Mouse (Mus musculus) hindbrain, embryonic 11.5 days (tissue): ENCODE data around the gene Trim59. TPM values are rescaled to one million over a fixed set of nuclear protein-coding genes. Genes with fewer than 3 reads are reported as not detected.

Source experiments
- ATAC-seq: fragments of 200-750 bp; cut with Nextera tagmentation; 2 replicates; pipeline ENCODE4 v1.8.0; 2017; ENCODE audit warnings: mild to moderate bottlenecking, moderate TSS enrichment, moderate library complexity; ENCODE audit not compliant: low FRiP score
- DNase-seq: peaks from one replicate; pipeline ENCODE4 v3.0.0-alpha.2; 2015; ENCODE audit warnings: low spot score
- H3K27ac ChIP-seq: fragments of 300-500 bp; sonication (generic); 2 replicates; pipeline ENCODE4 v1.5.1; 2014; ENCODE audit warnings: mild to moderate bottlenecking, low read depth, low read length
- H3K27me3 ChIP-seq: fragments of 300-500 bp; sonication (generic); 2 replicates; pipeline ENCODE4 v1.6.1; 2014; ENCODE audit warnings: mild to moderate bottlenecking, low read length, moderate library complexity, mixed read lengths; ENCODE audit not compliant: control insufficient read depth, insufficient read depth
- H3K36me3 ChIP-seq: fragments of 300-500 bp; sonication (generic); 2 replicates; pipeline ENCODE4 v1.6.1; 2014; ENCODE audit warnings: mild to moderate bottlenecking, low read length, moderate library complexity, mixed read lengths; ENCODE audit not compliant: control insufficient read depth, insufficient read depth
- H3K4me1 ChIP-seq: fragments of 300-500 bp; sonication (generic); replicated peaks from 2 replicates; pipeline ENCODE4 v1.6.1; 2014; ENCODE audit warnings: low read length, mixed read lengths; ENCODE audit not compliant: control insufficient read depth, insufficient read depth
- H3K4me2 ChIP-seq: fragments of 300-500 bp; sonication (generic); replicated peaks from 2 replicates; pipeline ENCODE4 v1.6.1; 2014; ENCODE audit warnings: mild to moderate bottlenecking, low read depth, low read length
- H3K4me3 ChIP-seq: fragments of 300-500 bp; sonication (generic); 2 replicates; pipeline ENCODE4 v1.5.1; 2014; ENCODE audit warnings: low read depth, low read length
- H3K9ac ChIP-seq: fragments of 300-500 bp; sonication (generic); 2 replicates; pipeline ENCODE4 v1.6.1; 2014; ENCODE audit warnings: low read depth, low read length
- H3K9me3 ChIP-seq: fragments of 300-500 bp; sonication (generic); 2 replicates; pipeline ENCODE4 v1.6.1; 2016; ENCODE audit warnings: low read length; ENCODE audit not compliant: control insufficient read depth
- WGBS: fragments of 180-500 bp; shearing (Covaris S2); extraction: QIAGEN DNeasy Blood & Tissue Kit; methylation state at CpG from one replicate; pipeline ENCODE4 v1.1.7; 2014; 5-methylcytosine and 5-hydroxymethylcytosine counted together
- polyA plus RNA-seq: library from polyadenylated mRNA; unstranded; fragments of >200 nt; fragmentation: Nextera tagmentation; extraction: Ambion mirVana; gene quantifications from 2 replicates; pipeline ENCODE4 v1.2.1, GENCODE M21; 2014

Gene Trim59
- 166 and 184 TPM in 2 replicates for polyA plus RNA-seq

DNA sequence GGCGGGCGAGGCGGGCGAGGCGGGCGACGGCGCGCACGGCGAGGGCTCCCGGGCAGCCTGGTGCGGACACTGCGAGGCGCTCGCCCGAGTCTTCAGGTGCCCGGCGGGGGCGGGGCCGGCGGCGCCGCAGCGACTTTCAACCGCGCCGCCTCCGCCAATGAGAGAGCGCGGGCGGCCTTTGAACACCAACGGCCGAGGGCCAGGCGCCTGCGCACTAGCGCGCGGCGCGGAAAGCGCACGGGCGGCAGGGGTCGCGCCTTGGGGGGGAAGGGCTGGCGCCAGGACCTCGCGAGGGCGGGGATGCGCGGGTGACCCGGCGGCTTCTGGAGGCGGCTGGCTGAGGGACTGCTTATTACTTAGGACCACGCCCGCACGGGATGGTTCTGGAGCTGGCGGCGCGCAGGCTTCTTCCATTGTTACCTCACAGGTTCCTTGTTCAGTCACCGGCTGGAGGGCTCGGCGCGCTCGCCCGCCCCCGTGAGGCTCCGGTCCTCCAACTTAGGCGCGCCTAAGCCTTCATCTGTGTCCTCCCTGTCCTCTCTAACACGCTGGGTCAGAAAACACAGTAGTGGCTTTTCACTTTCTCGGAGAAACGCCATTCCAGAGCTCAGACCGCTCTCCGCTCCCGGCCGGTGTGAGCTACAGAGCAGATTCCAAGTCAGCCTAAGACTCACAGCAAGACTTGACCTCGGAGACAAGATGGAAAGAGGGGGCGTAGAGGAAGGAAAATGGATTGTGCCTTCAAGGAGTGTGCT, at the start of gene Trim59:
TSS of gene Trim59 (minus strand) at position 111 of the 755 bp plus-strand sequence.
- DNase-seq, result peak; percentile 98
- H3K36me3 ChIP-seq, result no peaks in the 10 kb centered on the region
- peak within 1 kb of the TSS; percentile 97 for H3K9ac ChIP-seq
- H3K4me3 ChIP-seq, result peak within 1 kb of the TSS; percentile 93
- H3K9me3 ChIP-seq, result no peaks in the 10 kb centered on the region
- WGBS, result under 1% methylated on average over 58 of the region's 80 CpGs
- peak; percentile 94 for ATAC-seq
- no peaks in the 10 kb centered on the region for H3K27me3 ChIP-seq
- peak within 1 kb of the TSS; percentile 73 for H3K4me2 ChIP-seq
- peaks cover 2% of the 10 kb centered on the region; the same call in 1 of the 2 replicates for H3K4me1 ChIP-seq
- peak within 1 kb of the TSS; percentile 96 for H3K27ac ChIP-seq

GRCm38 (mm10) chr3:69064005-69064404, 19.4 kb upstream of the Trim59 start:
- Histone ChIP-seq H3K4me2 (no peak overlapping the region), H3K27me3 (no peaks in the 10 kb centered on the region), H3K9ac (no peak overlapping the region), H3K36me3 (no peaks in the 10 kb centered on the region), H3K4me3 (no peak overlapping the region), H3K27ac (no peak overlapping the region), H3K4me1 (no peaks in the 10 kb centered on the region), H3K9me3 (no peaks in the 10 kb centered on the region)
- no peak for ATAC-seq
- DNase-seq, result peak; percentile 24
- 68% methylated on average over 1 of the region's 1 CpGs for WGBS

DNA sequence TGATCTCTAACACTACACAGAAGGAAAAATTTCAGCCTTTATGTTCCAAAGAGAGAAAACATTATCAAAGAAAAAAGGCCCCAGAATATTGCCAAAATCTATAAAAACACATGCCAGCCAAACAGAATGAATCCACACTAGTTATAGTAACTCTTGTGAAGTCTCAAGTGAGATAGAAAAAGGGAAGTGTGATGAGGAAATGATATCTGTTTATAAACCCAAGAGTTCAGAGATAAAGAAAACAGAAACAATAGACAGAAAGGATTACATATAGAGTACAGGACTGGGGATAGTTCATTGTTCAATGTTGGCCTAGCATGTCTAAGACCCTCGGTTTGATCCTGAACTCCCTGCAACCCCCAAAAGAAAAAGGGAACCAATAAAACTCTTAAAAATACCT, 18.2 kb upstream of the Trim59 start:
- H3K9ac ChIP-seq, result no peak overlapping the region
- WGBS, result 100% methylated on average over 1 of the region's 1 CpGs
- no peak for DNase-seq
- H3K4me2 ChIP-seq, result no peak overlapping the region
- no peaks in the 10 kb centered on the region for H3K4me1 ChIP-seq
- H3K36me3 ChIP-seq, result no peaks in the 10 kb centered on the region
- no peak overlapping the region for H3K4me3 ChIP-seq
- H3K9me3 ChIP-seq, result no peaks in the 10 kb centered on the region
- H3K27ac ChIP-seq, result no peak overlapping the region
- no peaks in the 10 kb centered on the region for H3K27me3 ChIP-seq
- no peak for ATAC-seq

DNA sequence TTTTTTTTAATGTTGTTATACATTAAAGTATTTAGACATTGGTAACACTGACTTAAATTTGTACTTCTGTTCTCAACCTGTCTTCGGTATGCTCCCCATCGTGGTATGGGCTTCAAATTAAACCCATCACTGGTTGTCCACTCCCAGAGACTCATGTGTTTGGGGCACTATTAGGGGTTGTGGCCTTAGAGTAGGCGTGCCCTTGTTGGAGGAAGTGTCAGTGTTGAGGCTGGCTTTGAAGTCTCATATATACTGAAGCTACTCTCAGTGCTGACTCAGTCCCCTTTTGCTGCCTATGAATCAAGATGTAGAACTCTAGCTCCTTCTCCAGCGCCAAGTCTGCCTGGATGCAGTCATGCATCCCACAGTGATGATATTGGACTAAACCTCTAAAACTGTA, 16.1 kb upstream of the Trim59 start:
- DNase-seq (no peak), ATAC-seq (no peak)
- no peaks in the 10 kb centered on the region for H3K4me1 ChIP-seq
- no peaks in the 10 kb centered on the region for H3K27me3 ChIP-seq
- H3K4me3 ChIP-seq, result no peak overlapping the region
- H3K36me3 ChIP-seq, result no peaks in the 10 kb centered on the region
- no peak overlapping the region for H3K27ac ChIP-seq
- no peaks in the 10 kb centered on the region for H3K9me3 ChIP-seq
- WGBS, result 93% methylated on average over 4 of the region's 4 CpGs
- no peak overlapping the region for H3K9ac ChIP-seq
- H3K4me2 ChIP-seq, result no peak overlapping the region

DNA sequence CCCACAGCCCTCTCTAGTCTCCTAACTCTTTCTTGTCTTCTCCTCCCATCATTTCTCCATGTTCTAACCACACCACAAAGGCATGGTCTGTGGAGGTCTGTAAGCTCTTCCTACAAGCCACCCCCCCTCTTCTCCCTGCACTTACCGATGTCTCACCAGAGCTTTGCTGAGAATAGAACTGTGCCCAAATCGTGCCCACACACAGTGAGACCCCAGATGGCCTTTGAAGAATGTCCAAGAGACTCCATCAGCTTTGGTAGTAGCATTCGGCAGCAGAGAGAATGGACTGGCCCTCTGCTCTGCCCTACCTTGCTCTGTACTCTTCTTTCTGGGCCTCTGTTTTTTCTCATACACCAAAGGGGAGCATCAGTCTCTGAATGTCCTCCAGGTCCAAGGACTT, 11.3 kb upstream of the Trim59 start:
- DNase-seq (no peak), ATAC-seq (no peak)
- Histone ChIP-seq H3K9me3 (no peaks in the 10 kb centered on the region), H3K36me3 (no peaks in the 10 kb centered on the region), H3K4me3 (no peak overlapping the region), H3K27ac (no peak overlapping the region), H3K4me2 (no peak overlapping the region), H3K4me1 (no peaks in the 10 kb centered on the region), H3K9ac (no peak overlapping the region), H3K27me3 (no peaks in the 10 kb centered on the region)
- 83% methylated on average over 3 of the region's 3 CpGs for WGBS

DNA sequence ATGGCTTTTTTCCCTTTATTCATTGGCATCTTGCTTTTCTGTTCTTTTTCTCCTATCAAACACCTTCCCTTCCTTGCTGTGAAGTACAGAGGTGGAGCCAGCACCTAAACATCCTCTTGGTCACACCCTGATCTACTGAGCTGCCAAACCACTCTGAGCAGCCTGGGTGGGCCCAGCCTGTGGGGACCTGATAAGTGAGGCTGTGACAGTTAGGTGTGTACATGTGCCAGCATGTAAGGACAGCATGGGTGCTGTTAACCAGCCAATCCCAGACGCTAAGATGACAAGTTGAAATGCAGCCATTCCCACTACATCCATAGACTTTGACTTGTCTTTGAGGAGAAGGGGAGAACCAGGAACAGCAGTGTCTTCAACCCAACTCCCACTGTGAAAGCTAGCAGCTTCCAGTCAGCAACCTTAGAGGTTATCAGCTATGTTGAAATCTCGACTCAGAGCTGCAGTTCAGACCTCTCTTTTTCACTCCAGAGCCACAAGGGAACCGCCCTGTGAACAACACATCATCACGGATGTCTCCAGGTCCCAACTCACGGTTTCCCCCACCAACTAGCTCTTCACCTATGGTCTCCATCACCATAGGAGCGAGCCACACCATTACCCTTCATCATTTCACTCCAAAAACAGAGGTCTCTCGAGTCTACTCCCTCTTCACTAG, 10.3 kb upstream of the Trim59 start:
- Histone ChIP-seq H3K4me1 (no peaks in the 10 kb centered on the region), H3K27ac (no peak overlapping the region), H3K4me2 (no peak overlapping the region), H3K27me3 (no peaks in the 10 kb centered on the region), H3K4me3 (no peak overlapping the region), H3K36me3 (no peaks in the 10 kb centered on the region), H3K9me3 (no peaks in the 10 kb centered on the region), H3K9ac (no peak overlapping the region)
- DNase-seq, result no peak
- 86% methylated on average over 7 of the region's 7 CpGs for WGBS
- no peak for ATAC-seq

DNA sequence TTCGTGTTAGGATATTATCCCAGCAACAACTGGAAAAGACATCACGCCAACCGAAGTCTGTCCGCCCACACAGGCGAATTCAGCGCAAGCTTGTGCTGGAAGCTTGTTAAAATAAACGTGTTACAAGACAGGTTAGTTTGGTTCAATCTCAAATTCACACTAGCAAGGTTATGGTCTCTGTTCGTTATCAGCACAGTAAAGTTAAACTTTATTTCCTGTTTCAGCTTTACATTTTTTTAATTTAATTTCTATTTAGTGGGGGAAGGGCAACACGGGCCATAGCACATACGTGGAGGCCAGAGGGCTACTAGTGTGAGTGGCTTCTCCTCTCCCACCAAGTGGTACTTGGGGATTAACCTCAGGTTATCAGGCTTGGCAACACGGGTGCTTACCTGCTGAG, 7.3 kb upstream of the Trim59 start:
- ATAC-seq (no peak), DNase-seq (no peak)
- WGBS, result 93% methylated on average over 11 of the region's 11 CpGs
- no peak overlapping the region for H3K9ac ChIP-seq
- no peaks in the 10 kb centered on the region for H3K27me3 ChIP-seq
- no peaks in the 10 kb centered on the region for H3K9me3 ChIP-seq
- H3K4me2 ChIP-seq, result no peak overlapping the region
- no peaks in the 10 kb centered on the region for H3K36me3 ChIP-seq
- H3K4me3 ChIP-seq, result no peak overlapping the region
- no peaks in the 10 kb centered on the region for H3K4me1 ChIP-seq
- no peak overlapping the region for H3K27ac ChIP-seq

GRCm38 (mm10) chr3:69049011-69049410, 4.5 kb upstream of the Trim59 start:
- Histone ChIP-seq H3K9me3 (no peaks in the 10 kb centered on the region), H3K4me1 (peaks cover 2% of the 10 kb centered on the region; the same call in 1 of the 2 replicates), H3K9ac (no peak overlapping the region), H3K4me3 (no peak overlapping the region), H3K27me3 (no peaks in the 10 kb centered on the region), H3K36me3 (no peaks in the 10 kb centered on the region), H3K4me2 (no peak overlapping the region), H3K27ac (no peak overlapping the region)
- ATAC-seq (no peak), DNase-seq (no peak)
- 77% methylated on average over 6 of the region's 6 CpGs for whole genome bisulfite sequencing

DNA sequence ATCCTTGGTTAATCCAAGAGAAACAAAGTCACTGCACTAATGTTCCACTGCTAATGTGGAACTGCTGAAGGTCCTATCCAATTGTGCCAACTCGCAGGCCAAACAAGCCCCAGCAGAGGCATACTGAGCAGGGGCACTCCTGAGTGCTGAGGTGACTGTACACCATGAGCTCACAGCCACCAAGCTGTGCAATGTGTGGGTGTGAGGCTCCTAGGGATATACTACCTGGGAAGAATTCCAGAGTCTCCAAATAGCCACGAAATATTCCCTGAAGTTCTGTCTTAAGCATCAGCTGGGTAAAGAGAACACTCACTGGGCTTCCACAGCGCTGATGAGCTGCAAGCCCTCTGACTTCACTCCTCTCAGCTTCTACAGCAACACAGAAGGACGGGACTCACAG, 3.1 kb upstream of the Trim59 start:
- no peaks in the 10 kb centered on the region for H3K36me3 ChIP-seq
- H3K4me2 ChIP-seq, result no peak overlapping the region
- H3K27me3 ChIP-seq, result no peaks in the 10 kb centered on the region
- no peak overlapping the region for H3K9ac ChIP-seq
- no peak for ATAC-seq
- H3K9me3 ChIP-seq, result no peaks in the 10 kb centered on the region
- no peak for DNase-seq
- H3K4me3 ChIP-seq, result no peak overlapping the region
- WGBS, result 85% methylated on average over 4 of the region's 4 CpGs
- peaks cover 2% of the 10 kb centered on the region; the same call in 1 of the 2 replicates for H3K4me1 ChIP-seq
- H3K27ac ChIP-seq, result no peak overlapping the region
